Mouse (Mus musculus): ENCODE results near the gene Cdkn2a. TPM values are rescaled to one million over a fixed set of nuclear protein-coding genes. Genes with fewer than 3 reads are reported as not detected.

The Cdkn2a gene
- not detected in 2 replicates for polyA plus RNA-seq (2015; fragmentation: Nextera tagmentation; extraction: Ambion mirVana)

DNA sequence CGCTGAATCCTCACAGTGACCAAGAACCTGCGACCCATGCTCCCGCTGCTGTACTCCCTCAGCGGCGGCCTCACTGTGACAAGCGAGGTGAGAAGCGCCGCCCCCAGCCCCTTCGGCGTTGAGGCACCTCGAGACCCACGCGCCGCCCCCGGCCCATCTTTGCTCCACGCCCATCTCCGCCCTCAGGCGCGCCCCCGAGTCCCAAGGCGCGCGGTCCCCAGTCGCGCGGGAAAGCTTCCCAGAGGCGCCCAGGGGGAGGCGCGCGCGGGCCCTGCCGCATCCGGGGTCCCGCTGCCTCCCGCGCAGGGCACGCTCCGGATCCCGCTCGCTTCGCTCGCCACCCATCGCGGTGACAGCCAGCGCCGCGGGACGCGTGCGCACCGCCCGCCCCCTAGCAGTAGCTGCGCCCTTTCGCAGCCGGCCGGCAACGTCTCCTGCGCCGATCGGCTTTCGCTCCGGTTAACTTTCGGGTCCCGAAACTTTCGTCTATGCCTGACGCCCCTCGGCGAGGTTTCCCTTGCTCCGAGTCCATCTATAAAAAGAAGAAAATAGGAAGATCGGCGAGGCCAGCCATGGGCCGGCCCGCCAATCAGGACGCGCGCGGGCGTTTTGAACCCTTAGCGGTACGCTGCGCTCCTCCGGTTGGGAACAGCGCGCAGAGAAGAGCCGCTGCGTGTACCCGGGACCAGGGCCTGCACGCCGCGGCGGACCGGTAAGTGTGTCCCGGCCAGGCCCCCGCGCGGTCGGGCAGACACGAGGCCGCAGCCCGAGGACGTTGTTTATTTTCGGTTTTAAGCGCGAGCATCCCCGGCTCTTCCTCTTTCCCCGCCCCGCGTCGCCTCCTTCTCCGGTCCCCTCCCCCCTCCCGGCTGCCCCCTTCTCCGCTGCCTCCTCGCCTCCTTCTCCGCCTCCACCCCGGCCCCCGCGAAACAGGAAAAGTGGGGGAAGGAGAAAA lies at the start of gene Cdkn2a:
Gene Cdkn2a, minus strand, starts transcription at position 168 of the 955 bp plus-strand sequence.
- no peak for TF ChIP-seq EP300 (IDR thresholded peaks at IDR 0.05; ENCODE audit: low read depth)
- 0 out of 2 replicates have a peak, but pooled peaks have one; percentile 24 for TF ChIP-seq CTCF (IDR thresholded peaks at IDR 0.05; ENCODE audit: low read depth)
- WGBS (ENCODE audit: insufficient replicate concordance): under 1% methylated on average over 108 of the region's 117 CpGs
- Histone ChIP-seq H3K4me2 (ENCODE audit: low read depth, low read length) (peak within 1 kb of the TSS; percentile 90), H3K9me3 (ENCODE audit: low read length) (no peaks in the 10 kb centered on the region), H3K36me3 (replicated peaks; ENCODE audit: insufficient read depth, low read length) (no peaks in the 10 kb centered on the region), H3K27ac (ENCODE audit: low read depth) (no peak within 1 kb of the TSS), H3K9ac (replicated peaks) (0 out of 2 replicates have a peak within 1 kb of the TSS, but pooled peaks have one; percentile 26), H3K4me3 (ENCODE audit: low read depth, low read length) (peak within 1 kb of the TSS; percentile 68), H3K4me1 (ENCODE audit: insufficient read depth) (peaks cover 9% of the 10 kb centered on the region), H3K27me3 (ENCODE audit: insufficient read depth, low read length) (peaks cover 83% of the 10 kb centered on the region)
- DNase-seq (peak; percentile 46), ATAC-seq (peak; percentile 81; the same call in 1 of the 2 replicates)

DNA sequence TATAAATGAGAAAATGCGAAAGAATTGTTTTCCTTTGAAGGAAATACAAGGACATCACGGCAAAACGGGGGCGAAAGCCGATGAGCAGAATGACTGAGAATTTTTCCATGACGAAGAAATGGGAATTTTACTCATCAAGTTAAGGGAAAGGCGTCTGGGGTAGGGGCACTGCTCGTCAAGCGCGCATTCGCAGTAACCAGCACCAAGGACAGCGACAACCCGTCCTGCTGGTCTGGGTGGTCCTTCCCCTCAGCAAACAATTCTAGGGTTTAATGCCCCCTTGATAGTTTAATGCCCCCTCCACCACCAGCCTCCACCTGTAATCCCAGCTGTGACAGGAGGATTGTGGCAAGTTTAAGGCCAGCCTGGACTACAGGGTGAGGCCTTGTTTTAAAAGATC lies 19.0 kb upstream of the Cdkn2a start:
- Histone ChIP-seq H3K27me3 (ENCODE audit: insufficient read depth, low read length) (peaks cover 25% of the 10 kb centered on the region), H3K9ac (replicated peaks) (no peak overlapping the region), H3K4me2 (ENCODE audit: low read depth, low read length) (no peak overlapping the region), H3K4me1 (ENCODE audit: insufficient read depth) (peaks cover 6% of the 10 kb centered on the region), H3K36me3 (replicated peaks; ENCODE audit: insufficient read depth, low read length) (no peaks in the 10 kb centered on the region), H3K9me3 (ENCODE audit: low read length) (no peaks in the 10 kb centered on the region), H3K4me3 (ENCODE audit: low read depth, low read length) (no peak overlapping the region), H3K27ac (ENCODE audit: low read depth) (no peak overlapping the region)
- no peak for DNase-seq
- WGBS (ENCODE audit: insufficient replicate concordance): 12% methylated on average over 13 of the region's 13 CpGs
- no peak for ATAC-seq
- TF ChIP-seq EP300 (IDR thresholded peaks at IDR 0.05; ENCODE audit: low read depth): no peak
- no peak for TF ChIP-seq CTCF (IDR thresholded peaks at IDR 0.05; ENCODE audit: low read depth)

DNA sequence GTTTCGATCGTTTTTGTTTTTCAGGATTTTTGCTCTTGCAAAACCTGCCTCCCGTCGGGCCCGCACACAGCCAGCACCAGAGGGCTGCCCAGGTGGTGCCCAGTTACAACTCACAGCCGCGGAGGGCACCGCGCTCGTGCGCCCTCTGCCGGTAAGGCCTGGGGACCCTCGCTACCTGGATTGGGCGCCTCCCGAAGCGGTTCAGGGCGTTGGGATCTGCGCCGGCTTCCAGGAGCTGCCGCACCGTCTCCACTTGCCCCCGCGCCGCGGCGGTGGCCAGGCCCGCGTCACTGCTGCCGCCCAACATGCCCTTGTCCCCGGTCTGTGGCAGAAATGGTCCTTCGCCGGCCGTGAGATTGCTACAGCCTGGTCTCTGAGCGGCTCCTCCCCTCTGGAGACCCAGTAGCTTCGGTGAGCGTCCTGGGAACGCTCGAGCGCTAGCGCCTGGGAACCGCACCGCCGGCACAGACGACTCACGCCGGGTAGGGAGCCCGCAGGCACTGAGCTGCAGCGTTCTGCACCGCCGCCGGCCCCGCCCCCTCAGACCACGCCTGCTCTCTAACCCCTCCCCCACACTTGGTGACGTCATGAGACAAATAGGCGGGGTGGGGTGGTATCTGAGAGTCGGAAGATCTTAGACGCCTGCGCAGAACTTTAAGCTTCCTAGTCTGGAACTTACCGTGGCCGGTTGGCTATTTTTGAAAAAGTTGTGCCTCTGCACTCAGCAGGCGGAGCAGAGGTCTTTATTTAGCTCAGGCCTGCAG lies 16.2 kb upstream of the Cdkn2a start, which contains the start of gene Cdkn2b:
Gene Cdkn2b, minus strand, starts transcription at position 549 of the 764 bp plus-strand sequence.
- H3K27ac ChIP-seq (ENCODE audit: low read depth): no peak within 1 kb of the TSS
- DNase-seq (peak; percentile 84), ATAC-seq (peak; percentile 95)
- H3K9ac ChIP-seq (replicated peaks): peak within 1 kb of the TSS; percentile 42
- no peaks in the 10 kb centered on the region for H3K36me3 ChIP-seq (replicated peaks; ENCODE audit: insufficient read depth, low read length)
- H3K27me3 ChIP-seq (ENCODE audit: insufficient read depth, low read length): peaks cover 52% of the 10 kb centered on the region
- peaks cover 6% of the 10 kb centered on the region for H3K4me1 ChIP-seq (ENCODE audit: insufficient read depth)
- TF ChIP-seq CTCF (IDR thresholded peaks at IDR 0.05; ENCODE audit: low read depth) (peak; percentile 82), EP300 (IDR thresholded peaks at IDR 0.05; ENCODE audit: low read depth) (no peak)
- under 1% methylated on average over 50 of the region's 61 CpGs for WGBS (ENCODE audit: insufficient replicate concordance)
- peak within 1 kb of the TSS; percentile 59 for H3K4me3 ChIP-seq (ENCODE audit: low read depth, low read length)
- H3K4me2 ChIP-seq (ENCODE audit: low read depth, low read length): peak within 1 kb of the TSS; percentile 95
- H3K9me3 ChIP-seq (ENCODE audit: low read length): no peaks in the 10 kb centered on the region

DNA sequence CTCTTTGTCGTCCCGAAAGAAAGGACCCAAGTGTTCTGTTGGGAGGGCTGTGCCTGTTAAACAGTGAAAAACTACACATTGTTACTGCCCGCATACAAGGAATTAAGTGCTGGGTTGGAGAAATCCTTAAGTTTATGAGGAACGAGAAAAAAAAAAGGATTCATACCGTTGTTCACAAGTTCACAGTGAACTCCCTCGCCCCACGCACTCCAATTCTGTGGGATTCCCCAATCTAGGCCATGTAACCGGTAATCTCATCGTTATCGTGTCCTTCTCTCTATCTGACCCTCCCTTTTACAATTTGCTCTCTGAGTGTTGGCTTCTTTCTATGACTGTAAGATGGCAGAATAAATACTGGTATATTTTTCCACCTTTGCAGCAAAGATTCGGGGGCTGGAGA lies 15.5 kb upstream of the Cdkn2a start:
- 6% methylated on average over 11 of the region's 11 CpGs for WGBS (ENCODE audit: insufficient replicate concordance)
- TF ChIP-seq CTCF (IDR thresholded peaks at IDR 0.05; ENCODE audit: low read depth) (no peak), EP300 (IDR thresholded peaks at IDR 0.05; ENCODE audit: low read depth) (no peak)
- peak overlapping the region; percentile 59 for H3K4me3 ChIP-seq (ENCODE audit: low read depth, low read length)
- no peaks in the 10 kb centered on the region for H3K36me3 ChIP-seq (replicated peaks; ENCODE audit: insufficient read depth, low read length)
- no peak overlapping the region for H3K9ac ChIP-seq (replicated peaks)
- H3K27me3 ChIP-seq (ENCODE audit: insufficient read depth, low read length): peaks cover 52% of the 10 kb centered on the region
- H3K9me3 ChIP-seq (ENCODE audit: low read length): no peaks in the 10 kb centered on the region
- H3K4me1 ChIP-seq (ENCODE audit: insufficient read depth): peaks cover 6% of the 10 kb centered on the region
- H3K4me2 ChIP-seq (ENCODE audit: low read depth, low read length): peak overlapping the region; percentile 95
- ATAC-seq (no peak), DNase-seq (no peak)
- H3K27ac ChIP-seq (ENCODE audit: low read depth): no peak overlapping the region

DNA sequence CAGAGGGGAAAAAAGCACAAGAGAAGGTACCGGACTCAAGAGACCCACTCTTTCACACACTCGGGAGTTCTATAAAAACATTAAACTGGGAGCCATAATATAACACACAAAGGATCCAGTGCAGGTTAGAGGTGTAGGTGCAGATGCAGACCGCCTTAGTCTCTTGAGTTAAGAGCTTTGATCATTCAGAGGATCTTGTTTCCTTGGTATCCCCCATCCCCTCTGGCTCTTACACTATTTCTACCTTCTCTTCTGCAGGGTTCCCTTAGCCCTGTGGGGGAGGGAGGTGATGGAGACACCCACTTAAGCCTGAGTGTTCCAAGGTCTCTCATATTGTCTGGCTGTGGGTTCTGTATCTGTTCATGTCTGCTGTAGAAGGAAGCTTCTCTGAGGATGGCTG lies 13.5 kb upstream of the Cdkn2a start:
- Histone ChIP-seq H3K9ac (replicated peaks) (no peak overlapping the region), H3K4me2 (ENCODE audit: low read depth, low read length) (no peak overlapping the region), H3K9me3 (ENCODE audit: low read length) (no peaks in the 10 kb centered on the region), H3K27me3 (ENCODE audit: insufficient read depth, low read length) (peaks cover 72% of the 10 kb centered on the region), H3K4me1 (ENCODE audit: insufficient read depth) (peaks cover 6% of the 10 kb centered on the region), H3K27ac (ENCODE audit: low read depth) (no peak overlapping the region), H3K36me3 (replicated peaks; ENCODE audit: insufficient read depth, low read length) (no peaks in the 10 kb centered on the region), H3K4me3 (ENCODE audit: low read depth, low read length) (no peak overlapping the region)
- TF ChIP-seq EP300 (IDR thresholded peaks at IDR 0.05; ENCODE audit: low read depth): no peak
- no peak for TF ChIP-seq CTCF (IDR thresholded peaks at IDR 0.05; ENCODE audit: low read depth)
- 9% methylated on average over 3 of the region's 3 CpGs for WGBS (ENCODE audit: insufficient replicate concordance)
- DNase-seq (no peak), ATAC-seq (no peak)
